27 mouse cellular contexts compared by ENCODE assay signal in the genomic region with DNA sequence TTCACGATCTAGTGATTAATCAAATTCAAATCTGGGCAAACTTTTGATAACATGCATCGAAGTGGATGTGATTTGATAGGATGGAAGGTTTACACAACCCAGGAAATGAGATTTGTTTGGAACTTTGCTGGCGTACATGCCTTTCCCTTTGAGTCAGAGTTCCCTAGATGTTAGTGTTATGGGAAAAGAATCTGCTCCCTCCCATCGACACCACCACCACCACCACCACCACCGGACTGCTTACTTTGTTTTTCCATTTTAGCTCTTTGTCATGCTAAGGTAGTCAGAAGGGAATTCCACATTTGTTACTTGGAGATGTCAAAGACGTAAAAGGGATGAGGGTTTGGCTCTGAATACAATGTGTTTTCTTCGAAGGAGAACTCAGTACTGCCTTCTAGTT. TPM values are rescaled to one million over a fixed set of nuclear protein-coding genes. Genes with fewer than 3 reads are reported as not detected.
A peak's percentile ranks its signal among the peaks of the same experiment; 100 is the strongest.
DNase-seq lines count a peak whose midpoint lies in the region; ATAC-seq and TF ChIP-seq lines count a peak whose summit lies in the region.
"Had no signal": no experiment of that assay in that cellular context is flagged by ENCODE, and none has a peak within 500 bp of the region (broad histone marks: within the 10 kb centered on the region; RNA-seq: fewer than 3 reads in every experiment).

No protein-coding gene starts in this region.

- no peaks in the 10 kb centered on the region for H3K27me3 ChIP-seq in lung, postnatal 0 days (replicated peaks; ENCODE audit: insufficient read depth, low read length)
- H3K27me3 ChIP-seq in stomach, postnatal 0 days (ENCODE audit: control insufficient read depth, insufficient read depth, low read length), result no peaks in the 10 kb centered on the region
- no peaks in the 10 kb centered on the region for H3K27me3 ChIP-seq in intestine, embryonic 15.5 days (replicated peaks)
- H3K27me3 ChIP-seq: hindbrain, embryonic 15.5 days; kidney, embryonic 15.5 days; liver, embryonic 12.5 days; midbrain, embryonic 15.5 days; stomach, embryonic 15.5 days had no signal

- intact Hi-C loops in heart, postnatal 36 days (cut with DNase I), result no loop called here

- H3K27ac ChIP-seq in lung, postnatal 0 days (ENCODE audit: low read length), result peak overlapping the region; percentile 38; the same call in 1 of the 2 replicates
- peak overlapping the region; percentile 65; the same call in 1 of the 2 replicates for H3K27ac ChIP-seq in stomach, postnatal 0 days (replicated peaks)
- no peak overlapping the region for H3K27ac ChIP-seq in intestine, embryonic 15.5 days
- H3K27ac ChIP-seq: hindbrain, embryonic 15.5 days; kidney, embryonic 15.5 days; liver, embryonic 12.5 days; midbrain, embryonic 15.5 days; stomach, embryonic 15.5 days had no signal

- ATAC-seq in lung, postnatal 0 days, result 0 out of 2 replicates have a peak, but pooled peaks have one; percentile 53
- ATAC-seq in stomach, postnatal 0 days (ENCODE audit: low FRiP score, low TSS enrichment), result no peak; the same call in 1 of the 2 replicates
- ATAC-seq in intestine, embryonic 15.5 days, result no peak
- ATAC-seq: forebrain, embryonic 14.5 days; intestine, embryonic 16.5 days; liver, embryonic 12.5 days; midbrain, embryonic 15.5 days had no signal

- H3K36me3 ChIP-seq in lung, postnatal 0 days (ENCODE audit: insufficient read depth, low read length), result no peaks in the 10 kb centered on the region
- no peaks in the 10 kb centered on the region for H3K36me3 ChIP-seq in stomach, postnatal 0 days (ENCODE audit: control insufficient read depth, insufficient read depth, low read length)
- H3K36me3 ChIP-seq in intestine, embryonic 15.5 days, result no peaks in the 10 kb centered on the region
- H3K36me3 ChIP-seq: G1E; hindbrain, embryonic 15.5 days; kidney, embryonic 15.5 days; liver, embryonic 12.5 days; midbrain, embryonic 15.5 days; stomach, embryonic 15.5 days had no signal

- H3K9ac ChIP-seq in lung, postnatal 0 days (replicated peaks; ENCODE audit: low read depth), result no peak overlapping the region
- no peak overlapping the region for H3K9ac ChIP-seq in stomach, postnatal 0 days (ENCODE audit: low read length)
- H3K9ac ChIP-seq in intestine, embryonic 15.5 days, result no peak overlapping the region
- H3K9ac ChIP-seq: hindbrain, embryonic 15.5 days; kidney, embryonic 15.5 days; liver, embryonic 12.5 days; lung, embryonic 14.5 days; midbrain, embryonic 15.5 days; stomach, embryonic 15.5 days had no signal

- no peaks in the 10 kb centered on the region; the same call in none of the 2 replicates for H3K4me1 ChIP-seq in lung, postnatal 0 days (ENCODE audit: insufficient read depth, low read depth, low read length)
- H3K4me1 ChIP-seq in stomach, postnatal 0 days (replicated peaks; ENCODE audit: control insufficient read depth, insufficient read depth), result no peaks in the 10 kb centered on the region; the same call in 1 of the 2 replicates
- 0 out of 2 replicates have a peak, but pooled peaks cover 10% of the 10 kb centered on the region for H3K4me1 ChIP-seq in intestine, embryonic 15.5 days (replicated peaks)
- H3K4me1 ChIP-seq: hindbrain, embryonic 15.5 days; liver, embryonic 12.5 days had no signal

- H3K4me2 ChIP-seq in lung, postnatal 0 days (replicated peaks; ENCODE audit: low read depth, low read length), result no peak overlapping the region
- H3K4me2 ChIP-seq in stomach, postnatal 0 days (replicated peaks; ENCODE audit: low read depth), result no peak overlapping the region
- no peak overlapping the region for H3K4me2 ChIP-seq in intestine, embryonic 15.5 days (replicated peaks)
- H3K4me2 ChIP-seq: hindbrain, embryonic 15.5 days; kidney, embryonic 15.5 days; liver, embryonic 12.5 days; lung, embryonic 14.5 days; midbrain, embryonic 15.5 days; stomach, embryonic 15.5 days had no signal

- H3K4me3 ChIP-seq in lung, postnatal 0 days (ENCODE audit: low read depth, low read length), result no peak overlapping the region
- H3K4me3 ChIP-seq in stomach, postnatal 0 days (ENCODE audit: low read depth, low read length), result no peak overlapping the region
- no peak overlapping the region for H3K4me3 ChIP-seq in intestine, embryonic 15.5 days (replicated peaks)
- H3K4me3 ChIP-seq: erythroblast, embryonic 14.5 days; hindbrain, embryonic 15.5 days; kidney, embryonic 15.5 days; liver, embryonic 12.5 days; midbrain, embryonic 15.5 days; myocyte; stomach, embryonic 15.5 days had no signal

- no peak for TF ChIP-seq CTCF in lung, postnatal 0 days (IDR thresholded peaks at IDR 0.05)
- no peak for TF ChIP-seq CTCF in stomach, postnatal 0 days (IDR thresholded peaks at IDR 0.05; ENCODE audit: low read depth)

- 55% methylated on average over 7 of the region's 7 CpGs for WGBS in lung, postnatal 0 days
- 42% methylated on average over 7 of the region's 7 CpGs for WGBS in stomach, postnatal 0 days
- 63% methylated on average over 7 of the region's 7 CpGs for WGBS in intestine, embryonic 15.5 days

- H3K9me3 ChIP-seq in lung, postnatal 0 days (ENCODE audit: low read length), result no peaks in the 10 kb centered on the region
- H3K9me3 ChIP-seq in stomach, postnatal 0 days (ENCODE audit: control insufficient read depth, low read length), result no peaks in the 10 kb centered on the region
- no peaks in the 10 kb centered on the region for H3K9me3 ChIP-seq in intestine, embryonic 15.5 days
- H3K9me3 ChIP-seq: G1E; hindbrain, embryonic 15.5 days; kidney, embryonic 15.5 days; liver, embryonic 12.5 days; midbrain, embryonic 15.5 days; stomach, embryonic 15.5 days had no signal

- peak; percentile 87 for DNase-seq in heart, adult 11 months
- DNase-seq in heart, postnatal 36 days, result no peak
- DNase-seq in lung, postnatal 0 days (ENCODE audit: low spot score), result peak; percentile 50
- no peak for DNase-seq in lung, postnatal 14 days
- peak; percentile 21 for DNase-seq in ZHBTc4 (ENCODE audit: low read depth, low spot score)
- no peak for DNase-seq in stomach, postnatal 0 days (ENCODE audit: low spot score)
- DNase-seq: adrenal gland, adult 2 months; cerebellum, adult 9-11 months; gastrocnemius, postnatal 36 days; heart, postnatal 14 days; kidney, postnatal 4 days; layer of hippocampus, adult 9-11 months; lung, embryonic 14.5 days; spleen, adult 18-20 months; thymus, postnatal 25 days had no signal

- TF ChIP-seq EP300 in lung, postnatal 0 days (IDR thresholded peaks at IDR 0.05), result peak; percentile 77
- no peak for TF ChIP-seq EP300 in stomach, postnatal 0 days (optimal IDR thresholded peaks at IDR 0.05)

RNA-seq across cellular contexts. Expression of a gene that starts 46.2 kb away (rescaled TPM):
- 10 to 100 TPM; 28.3 to 37.8 TPM for total RNA-seq in heart, postnatal 36 days (2021)
- polyA plus RNA-seq in lung, postnatal 0 days (2015; fragmentation: Nextera tagmentation; extraction: Ambion mirVana), result 95.8 and 102 TPM in 2 replicates
- polyA plus RNA-seq in stomach, postnatal 0 days (2015; fragmentation: Nextera tagmentation; extraction: Ambion mirVana), result 41.2 and 43.0 TPM in 2 replicates
- 37.7 and 38.4 TPM in 2 replicates for polyA plus RNA-seq in intestine, embryonic 15.5 days (2015; fragmentation: Nextera tagmentation; extraction: Ambion mirVana)
- total RNA-seq: megakaryocyte-erythroid progenitor cell, adult 5-6 weeks had no signal
- polyA plus RNA-seq: G1E had no signal

Comparison
In these comparisons a context has a peak if more than half of its experiments do, and no peak if none do; other contexts are left out.
1. DNase-seq: peak in heart, adult 11 months (single experiment), lung, postnatal 0 days (single experiment) and ZHBTc4 (single experiment); none in heart, postnatal 36 days (0 of 2), lung, postnatal 14 days (single experiment) and stomach, postnatal 0 days (single experiment).